ENCODE assay signal across 8 mouse cellular contexts in genomic region chr7:35120146-35120691, GRCm38 (mm10). TPM values are rescaled to one million over a fixed set of nuclear protein-coding genes. Genes with fewer than 3 reads are reported as not detected.
DNase-seq lines count a peak whose midpoint lies in the region; ATAC-seq and TF ChIP-seq lines count a peak whose summit lies in the region.

No protein-coding gene starts in this region.

- H3K9ac ChIP-seq in heart, embryonic 13.5 days: peak overlapping the region; percentile 76
- peak overlapping the region; percentile 67 for H3K9ac ChIP-seq in kidney, embryonic 16.5 days (replicated peaks; ENCODE audit: low read length)
- peak overlapping the region; percentile 57 for H3K9ac ChIP-seq in midbrain, embryonic 13.5 days (replicated peaks)

- peak overlapping the region; percentile 98 for H3K4me2 ChIP-seq in heart, embryonic 13.5 days
- H3K4me2 ChIP-seq in kidney, embryonic 16.5 days (replicated peaks; ENCODE audit: low read depth, low read length): peak overlapping the region; percentile 98
- H3K4me2 ChIP-seq in midbrain, embryonic 13.5 days (replicated peaks): peak overlapping the region; percentile 98

- WGBS in thymus, adult 2 months: 1% methylated on average over 53 of the region's 53 CpGs
- WGBS in heart, embryonic 13.5 days: under 1% methylated on average over 53 of the region's 53 CpGs
- 1% methylated on average over 53 of the region's 53 CpGs for WGBS in kidney, embryonic 16.5 days
- WGBS in midbrain, embryonic 13.5 days: under 1% methylated on average over 51 of the region's 53 CpGs

- peaks cover 12% of the 10 kb centered on the region; the same call in 1 of the 2 replicates for H3K27me3 ChIP-seq in thymus, adult 2 months (ENCODE audit: control insufficient read depth, insufficient read depth, low read length)
- peaks cover 87% of the 10 kb centered on the region for H3K27me3 ChIP-seq in heart, embryonic 13.5 days (replicated peaks)
- peaks cover 54% of the 10 kb centered on the region for H3K27me3 ChIP-seq in kidney, embryonic 16.5 days (ENCODE audit: insufficient read depth, low read length)
- H3K27me3 ChIP-seq in midbrain, embryonic 13.5 days: peaks cover 77% of the 10 kb centered on the region

- H3K27ac ChIP-seq in thymus, adult 2 months (ENCODE audit: control insufficient read depth, insufficient read depth, low read length): no peak overlapping the region
- no peak overlapping the region for H3K27ac ChIP-seq in heart, embryonic 13.5 days (replicated peaks)
- no peak overlapping the region for H3K27ac ChIP-seq in kidney, embryonic 16.5 days (ENCODE audit: low read length)
- no peak overlapping the region for H3K27ac ChIP-seq in midbrain, embryonic 13.5 days

- no peak for TF ChIP-seq CTCF in thymus, adult 2 months (IDR thresholded peaks at IDR 0.05; ENCODE audit: borderline replicate concordance, control insufficient read depth, extremely low read depth, insufficient read depth, low read length, poor library complexity)

- H3K9me3 ChIP-seq in heart, embryonic 13.5 days: no peaks in the 10 kb centered on the region
- no peaks in the 10 kb centered on the region for H3K9me3 ChIP-seq in kidney, embryonic 16.5 days (ENCODE audit: low read length)
- H3K9me3 ChIP-seq in midbrain, embryonic 13.5 days: no peaks in the 10 kb centered on the region

- ATAC-seq in heart, embryonic 13.5 days (ENCODE audit: extremely low read depth, insufficient number of reproducible peaks, low FRiP score, low TSS enrichment): no peak
- no peak for ATAC-seq in kidney, embryonic 16.5 days (ENCODE audit: low FRiP score, low TSS enrichment)
- ATAC-seq in midbrain, embryonic 13.5 days: no peak

- TF ChIP-seq POLR2A in thymus, adult 2 months (IDR thresholded peaks at IDR 0.05; ENCODE audit: control insufficient read depth, extremely low read depth, insufficient read depth, low read length, poor library complexity): no peak

- H3K36me3 ChIP-seq in thymus, adult 2 months (ENCODE audit: control insufficient read depth, insufficient read depth, low read length): no peaks in the 10 kb centered on the region
- no peaks in the 10 kb centered on the region for H3K36me3 ChIP-seq in heart, embryonic 13.5 days
- H3K36me3 ChIP-seq in kidney, embryonic 16.5 days (ENCODE audit: insufficient read depth, low read length): no peaks in the 10 kb centered on the region
- H3K36me3 ChIP-seq in midbrain, embryonic 13.5 days: no peaks in the 10 kb centered on the region

- peaks cover 3% of the 10 kb centered on the region; the same call in 1 of the 2 replicates for H3K4me1 ChIP-seq in thymus, adult 2 months (replicated peaks; ENCODE audit: control insufficient read depth, insufficient read depth, low read length)
- H3K4me1 ChIP-seq in heart, embryonic 13.5 days: peaks cover 27% of the 10 kb centered on the region
- H3K4me1 ChIP-seq in kidney, embryonic 16.5 days (ENCODE audit: insufficient read depth, low read length): peaks cover 27% of the 10 kb centered on the region
- H3K4me1 ChIP-seq in midbrain, embryonic 13.5 days (replicated peaks): peaks cover 32% of the 10 kb centered on the region

- DNase-seq in thymus, adult 2 months: no peak
- no peak for DNase-seq in thymus, adult 18-20 months
- peak; percentile 38 for DNase-seq in embryo, embryonic 9.5 days (ENCODE audit: extremely low spot score)
- DNase-seq in natural killer cell, adult 2 months (ENCODE audit: low spot score in 2 of 2): no peak
- no peak for DNase-seq in spleen, postnatal 36 days (ENCODE audit: low spot score in 2 of 2)

- H3K4me3 ChIP-seq in thymus, adult 2 months (ENCODE audit: control insufficient read depth, insufficient read depth, low read length): peak overlapping the region; percentile 56
- H3K4me3 ChIP-seq in heart, embryonic 13.5 days: peak overlapping the region; percentile 64
- peak overlapping the region; percentile 59 for H3K4me3 ChIP-seq in kidney, embryonic 16.5 days (ENCODE audit: low read length)
- H3K4me3 ChIP-seq in midbrain, embryonic 13.5 days (replicated peaks): peak overlapping the region; percentile 53

RNA-seq across cellular contexts. Expression of gene Cebpa, which starts 1.1 kb away (rescaled TPM):
- 56.3 and 84.1 TPM in 2 replicates for polyA plus RNA-seq in thymus, adult 2 months (2012; rRNA removed)
- polyA plus RNA-seq in heart, embryonic 13.5 days (2015; fragmentation: Nextera tagmentation; extraction: Ambion mirVana): 0.47 and 0.78 TPM in 2 replicates
- 1.1 and 1.4 TPM in 2 replicates for polyA plus RNA-seq in kidney, embryonic 16.5 days (2015; fragmentation: Nextera tagmentation; extraction: Ambion mirVana)
- polyA plus RNA-seq in midbrain, embryonic 13.5 days (2015; fragmentation: Nextera tagmentation; extraction: Ambion mirVana): 0.41 and 0.47 TPM in 2 replicates

Comparison
In these comparisons a context has a peak if more than half of its experiments do, and no peak if none do; other contexts are left out.
1. RNA of gene Cebpa, which starts 1.1 kb away (polyA plus RNA-seq): 56.3 to 84.1 TPM in thymus, adult 2 months; 1.1 to 1.4 TPM in kidney, embryonic 16.5 days, 0.41 to 0.47 TPM in midbrain, embryonic 13.5 days and 0.47 to 0.78 TPM in heart, embryonic 13.5 days; every median in the first group is over 10 times any median in the second.
2. Peak in every context shown above with its lines, with median percentiles within 50 percentile points of each other: H3K4me3 ChIP-seq, H3K4me2 ChIP-seq and H3K9ac ChIP-seq.